Mouse (Mus musculus): ENCODE results near the gene Csf2rb2. TPM values are rescaled to one million over a fixed set of nuclear protein-coding genes. Genes with fewer than 3 reads are reported as not detected.
"Not testable (repeated sequence)": the region's sequence is repeated elsewhere in the genome, so short reads cannot be mapped to it uniquely, and the experiment has no call there.

Csf2rb2 gene
- polyA plus RNA-seq, 1 experiment from 2014 or later, result 0.12 TPM

GRCm38 (mm10) chr15:78267441-78267840 lies 38.1 kb downstream of the Csf2rb2 start:
- Histone ChIP-seq H3K4me3 (no peak overlapping the region), H3K4me2 (no peak overlapping the region), H3K36me3 (replicated peaks) (no peaks in the 10 kb centered on the region), H3K27ac (no peak overlapping the region), H3K27me3 (replicated peaks) (no peaks in the 10 kb centered on the region), H3K4me1 (0 out of 2 replicates have a peak, but pooled peaks cover 6% of the 10 kb centered on the region), H3K9me3 (0 out of 2 replicates have a peak, but pooled peaks cover 3% of the 10 kb centered on the region), H3K9ac (no peak overlapping the region)
- 86% methylated on average over 10 of the region's 10 CpGs for WGBS
- ATAC-seq (replicated peaks), result no peak

- H3K4me1 ChIP-seq, result 0 out of 2 replicates have a peak, but pooled peaks cover 6% of the 10 kb centered on the region
- no peak for ATAC-seq (replicated peaks)
- no peak overlapping the region for H3K27ac ChIP-seq
- no peak overlapping the region for H3K4me2 ChIP-seq
- WGBS, result 59% methylated on average over 3 of the region's 3 CpGs
- no peaks in the 10 kb centered on the region for H3K27me3 ChIP-seq (replicated peaks)
- H3K4me3 ChIP-seq, result no peak overlapping the region
- H3K9ac ChIP-seq, result no peak overlapping the region
- no peaks in the 10 kb centered on the region for H3K36me3 ChIP-seq (replicated peaks)
- H3K9me3 ChIP-seq, result no peaks in the 10 kb centered on the region
Measured at GRCm38 (mm10) chr15:78263286-78263685, 42.2 kb downstream of the Csf2rb2 start.

- 80% methylated on average over 13 of the region's 13 CpGs for WGBS
- Histone ChIP-seq H3K4me2 (no peak overlapping the region), H3K4me1 (0 out of 2 replicates have a peak, but pooled peaks cover 6% of the 10 kb centered on the region), H3K4me3 (no peak overlapping the region), H3K9me3 (no peaks in the 10 kb centered on the region), H3K36me3 (replicated peaks) (no peaks in the 10 kb centered on the region), H3K27ac (no peak overlapping the region), H3K9ac (no peak overlapping the region), H3K27me3 (replicated peaks) (no peaks in the 10 kb centered on the region)
- ATAC-seq (replicated peaks), result no peak
Measured at GRCm38 (mm10) chr15:78260668-78261333, 44.7 kb downstream of the Csf2rb2 start.

DNA sequence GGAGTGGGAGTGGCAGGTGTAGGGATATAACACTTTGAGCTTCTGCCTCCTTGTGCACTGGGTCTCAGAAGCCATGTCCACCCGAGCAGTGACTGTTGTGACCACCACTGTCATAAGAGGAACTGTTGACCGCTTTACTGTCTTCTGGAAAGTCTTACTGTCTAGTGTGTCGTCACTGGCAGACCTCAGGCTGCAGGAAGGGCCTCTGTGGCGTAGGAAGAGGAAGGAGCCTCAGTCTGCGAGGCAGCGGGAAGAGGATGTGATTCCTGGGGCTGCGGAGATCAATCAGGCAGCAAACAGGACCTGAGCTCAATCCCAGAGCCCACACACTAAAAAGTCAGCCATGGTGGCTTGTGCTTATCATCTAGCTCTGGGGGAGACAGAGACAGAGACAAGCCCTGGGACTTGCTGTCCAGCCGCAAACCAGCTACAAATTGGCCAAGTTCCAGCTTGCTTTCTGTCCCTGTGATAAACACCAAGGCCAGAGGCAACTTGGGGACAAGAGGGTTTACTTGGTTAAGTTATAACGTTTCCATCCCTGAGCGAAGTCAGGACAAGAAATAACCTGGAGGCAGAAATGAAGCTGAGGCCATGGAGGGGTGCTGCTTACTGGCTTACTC lies 47.2 kb downstream of the Csf2rb2 start:
- Histone ChIP-seq H3K9ac (no peak overlapping the region), H3K4me1 (0 out of 2 replicates have a peak, but pooled peaks cover 6% of the 10 kb centered on the region), H3K27ac (no peak overlapping the region), H3K4me2 (no peak overlapping the region), H3K4me3 (no peak overlapping the region), H3K27me3 (replicated peaks) (0 out of 2 replicates have a peak, but pooled peaks cover 6% of the 10 kb centered on the region), H3K9me3 (no peaks in the 10 kb centered on the region), H3K36me3 (replicated peaks) (no peaks in the 10 kb centered on the region)
- ATAC-seq (replicated peaks), result no peak
- 78% methylated on average over 10 of the region's 10 CpGs for WGBS

- 44% methylated on average over 7 of the region's 7 CpGs for WGBS
- Histone ChIP-seq H3K27me3 (replicated peaks) (0 out of 2 replicates have a peak, but pooled peaks cover 6% of the 10 kb centered on the region), H3K9ac (no peak overlapping the region), H3K27ac (no peak overlapping the region), H3K36me3 (replicated peaks) (no peaks in the 10 kb centered on the region), H3K9me3 (no peaks in the 10 kb centered on the region), H3K4me3 (no peak overlapping the region), H3K4me1 (no peaks in the 10 kb centered on the region), H3K4me2 (no peak overlapping the region)
- ATAC-seq (replicated peaks), result no peak
Measured at GRCm38 (mm10) chr15:78257326-78258050, 48.0 kb downstream of the Csf2rb2 start.

DNA sequence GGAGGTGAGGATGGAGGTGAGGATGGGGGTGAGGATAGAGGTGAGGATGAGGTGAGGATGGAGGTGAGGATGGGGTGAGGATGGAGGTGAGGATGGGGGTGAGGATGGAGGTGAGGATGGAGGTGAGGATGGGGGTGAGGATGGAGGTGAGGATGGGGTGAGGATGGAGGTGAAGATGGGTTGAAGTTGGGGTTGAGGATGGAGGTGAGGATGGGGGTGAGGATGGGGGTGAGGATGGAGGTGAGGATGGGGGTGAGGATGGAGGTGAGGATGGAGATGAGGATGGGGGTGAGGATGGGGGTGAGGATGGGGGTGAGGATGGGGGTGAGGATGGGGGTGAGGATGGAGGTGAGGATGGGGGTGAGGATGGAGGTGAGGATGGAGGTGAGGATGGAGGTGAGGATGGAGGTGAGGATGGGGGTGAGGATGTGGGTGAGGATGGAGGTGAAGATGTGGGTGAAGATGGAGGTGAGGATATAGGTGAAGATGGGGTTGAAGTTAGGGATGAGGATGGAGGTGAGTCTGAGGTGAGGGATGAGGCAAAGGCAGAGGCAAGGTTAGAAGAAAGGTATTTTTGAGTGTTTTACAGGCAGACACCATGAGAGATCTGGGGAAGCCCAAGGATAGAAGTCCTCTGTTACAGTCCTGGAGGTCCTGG lies 48.8 kb downstream of the Csf2rb2 start:
- not testable (repeated sequence) for H3K36me3 ChIP-seq (replicated peaks); H3K27ac ChIP-seq; H3K4me3 ChIP-seq; H3K9ac ChIP-seq; ATAC-seq (replicated peaks); H3K4me1 ChIP-seq; H3K27me3 ChIP-seq (replicated peaks); H3K9me3 ChIP-seq; H3K4me2 ChIP-seq

GRCm38 (mm10) chr15:78254751-78255150 lies 50.8 kb downstream of the Csf2rb2 start:
- H3K27me3 ChIP-seq (replicated peaks), result 0 out of 2 replicates have a peak, but pooled peaks cover 6% of the 10 kb centered on the region
- H3K9ac ChIP-seq, result no peak overlapping the region
- H3K27ac ChIP-seq, result no peak overlapping the region
- peak overlapping the region; percentile 21; the same call in 1 of the 2 replicates for H3K4me2 ChIP-seq
- no peak for ATAC-seq (replicated peaks)
- no peaks in the 10 kb centered on the region for H3K36me3 ChIP-seq (replicated peaks)
- H3K4me1 ChIP-seq, result no peaks in the 10 kb centered on the region
- no peak overlapping the region for H3K4me3 ChIP-seq
- no peaks in the 10 kb centered on the region for H3K9me3 ChIP-seq
- WGBS, result 25% methylated on average over 20 of the region's 20 CpGs

GRCm38 (mm10) chr15:78248410-78248809 lies 57.1 kb downstream of the Csf2rb2 start:
- 70% methylated on average over 3 of the region's 3 CpGs for WGBS
- H3K4me3 ChIP-seq, result no peak overlapping the region
- no peak for ATAC-seq (replicated peaks)
- H3K9me3 ChIP-seq, result no peaks in the 10 kb centered on the region
- H3K36me3 ChIP-seq (replicated peaks), result no peaks in the 10 kb centered on the region
- no peak overlapping the region for H3K4me2 ChIP-seq
- no peak overlapping the region for H3K27ac ChIP-seq
- H3K27me3 ChIP-seq (replicated peaks), result no peaks in the 10 kb centered on the region
- no peaks in the 10 kb centered on the region for H3K4me1 ChIP-seq
- H3K9ac ChIP-seq, result no peak overlapping the region

- H3K4me3 ChIP-seq, result no peak overlapping the region
- no peaks in the 10 kb centered on the region for H3K27me3 ChIP-seq (replicated peaks)
- H3K9ac ChIP-seq, result no peak overlapping the region
- H3K36me3 ChIP-seq (replicated peaks), result no peaks in the 10 kb centered on the region
- no peak for ATAC-seq (replicated peaks)
- no peak overlapping the region for H3K4me2 ChIP-seq
- WGBS, result 60% methylated on average over 2 of the region's 2 CpGs
- H3K27ac ChIP-seq, result no peak overlapping the region
- H3K9me3 ChIP-seq, result no peaks in the 10 kb centered on the region
- H3K4me1 ChIP-seq, result no peaks in the 10 kb centered on the region
Measured at GRCm38 (mm10) chr15:78247659-78248058, 57.9 kb downstream of the Csf2rb2 start.

GRCm38 (mm10) chr15:78246143-78247116 lies 59.1 kb downstream of the Csf2rb2 start:
- H3K27me3 ChIP-seq (replicated peaks), result no peaks in the 10 kb centered on the region
- 81% methylated on average over 18 of the region's 18 CpGs for WGBS
- no peak overlapping the region for H3K27ac ChIP-seq
- no peaks in the 10 kb centered on the region for H3K4me1 ChIP-seq
- no peak overlapping the region for H3K9ac ChIP-seq
- H3K9me3 ChIP-seq, result no peaks in the 10 kb centered on the region
- H3K4me3 ChIP-seq, result no peak overlapping the region
- no peak overlapping the region for H3K4me2 ChIP-seq
- ATAC-seq (replicated peaks), result no peak
- no peaks in the 10 kb centered on the region for H3K36me3 ChIP-seq (replicated peaks)

DNA sequence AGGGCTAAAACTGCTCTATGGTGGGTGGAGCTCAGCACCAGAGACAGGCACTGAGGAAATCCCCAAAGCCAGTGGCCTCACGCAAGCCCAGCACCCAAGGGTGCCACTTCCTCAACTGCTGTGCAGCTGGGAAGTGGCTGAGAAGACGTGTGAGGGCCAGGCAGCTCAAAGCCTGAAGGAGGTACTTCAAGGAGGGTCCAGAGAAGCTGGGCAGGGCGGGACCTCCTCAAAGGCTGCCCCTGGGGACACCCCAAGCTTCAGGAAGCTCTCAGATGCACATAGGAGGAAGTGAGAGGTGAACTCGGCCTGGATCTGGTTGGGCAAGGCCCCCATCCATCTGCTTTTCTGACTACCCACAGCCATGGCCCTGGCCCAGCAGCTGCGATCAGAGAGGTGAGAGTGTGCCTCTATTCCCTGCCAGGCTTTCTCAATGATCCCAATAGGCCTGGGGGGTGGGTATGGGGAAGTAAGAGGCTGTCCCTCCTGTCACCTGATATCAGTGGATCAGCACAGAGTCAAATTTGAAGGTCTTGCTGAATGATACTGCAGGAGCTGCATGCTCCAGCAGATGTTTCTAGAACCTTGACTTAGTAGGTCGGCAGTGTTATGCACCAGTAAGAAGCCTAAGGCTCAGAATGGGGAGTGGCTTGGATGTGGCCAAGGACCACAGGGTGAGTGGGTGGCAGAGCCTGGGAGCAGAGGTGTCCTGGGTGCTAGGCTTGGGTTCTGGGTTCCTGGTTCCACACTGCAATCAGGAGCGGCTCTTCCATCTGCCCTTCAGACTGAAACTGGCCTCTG lies 60.6 kb downstream of the Csf2rb2 start, which contains the start of gene Ncf4:
TSS of gene Ncf4 (plus strand) at position 107 of the 798 bp plus-strand sequence.
- Histone ChIP-seq H3K36me3 (replicated peaks) (no peaks in the 10 kb centered on the region), H3K4me3 (no peak within 1 kb of the TSS), H3K27me3 (replicated peaks) (0 out of 2 replicates have a peak, but pooled peaks cover 4% of the 10 kb centered on the region), H3K27ac (no peak within 1 kb of the TSS), H3K4me1 (no peaks in the 10 kb centered on the region), H3K9ac (no peak within 1 kb of the TSS), H3K9me3 (no peaks in the 10 kb centered on the region), H3K4me2 (no peak within 1 kb of the TSS)
- WGBS, result 74% methylated on average over 7 of the region's 7 CpGs
- ATAC-seq (replicated peaks), result no peak
